20 mouse cellular contexts compared by ENCODE assay signal in genomic region chr3:137975856-137976423, GRCm38 (mm10). TPM values are rescaled to one million over a fixed set of nuclear protein-coding genes. Genes with fewer than 3 reads are reported as not detected.
DNase-seq lines count a peak whose midpoint lies in the region; ATAC-seq lines count a peak whose summit lies in the region.
"Had no signal": no experiment of that assay in that cellular context is flagged by ENCODE, and none has a peak within 500 bp of the region (broad histone marks: within the 10 kb centered on the region; RNA-seq: fewer than 3 reads in every experiment).

No protein-coding gene starts in this region.

- peaks cover 20% of the 10 kb centered on the region for H3K36me3 ChIP-seq in liver, embryonic 13.5 days
- H3K36me3 ChIP-seq in liver, embryonic 11.5 days (ENCODE audit: control insufficient read depth, insufficient read depth, low read length), result no peaks in the 10 kb centered on the region; the same call in 1 of the 2 replicates
- no peaks in the 10 kb centered on the region for H3K36me3 ChIP-seq in neural tube, embryonic 14.5 days (ENCODE audit: control insufficient read depth, insufficient read depth, low read length)
- H3K36me3 ChIP-seq in neural tube, embryonic 15.5 days, result no peaks in the 10 kb centered on the region
- H3K36me3 ChIP-seq: limb, embryonic 10.5 days; midbrain, embryonic 12.5 days had no signal

- no peak overlapping the region for H3K4me3 ChIP-seq in liver, embryonic 13.5 days (replicated peaks)
- no peak overlapping the region for H3K4me3 ChIP-seq in liver, embryonic 11.5 days (ENCODE audit: low read depth, low read length)
- no peak overlapping the region for H3K4me3 ChIP-seq in neural tube, embryonic 14.5 days (ENCODE audit: low read depth, low read length)
- no peak overlapping the region for H3K4me3 ChIP-seq in neural tube, embryonic 15.5 days (replicated peaks)
- H3K4me3 ChIP-seq: erythroblast, embryonic 14.5 days; forebrain, embryonic 13.5 days; limb, embryonic 10.5 days; midbrain, embryonic 12.5 days; myocyte had no signal

- 66% methylated on average over 17 of the region's 17 CpGs for WGBS in liver, embryonic 13.5 days (ENCODE audit: insufficient replicate concordance)
- WGBS in liver, embryonic 11.5 days, result 80% methylated on average over 17 of the region's 17 CpGs
- 86% methylated on average over 17 of the region's 17 CpGs for WGBS in neural tube, embryonic 14.5 days
- 84% methylated on average over 17 of the region's 17 CpGs for WGBS in neural tube, embryonic 15.5 days

- DNase-seq in liver, embryonic 13.5 days, result no peak
- no peak for DNase-seq in liver, embryonic 11.5 days (ENCODE audit: low spot score)
- peak; percentile 70 for DNase-seq in R1 (ENCODE audit: low read depth, low spot score)
- DNase-seq in gastrocnemius, postnatal 4 days (ENCODE audit: low spot score in 2 of 2), result no peak
- DNase-seq in left cerebral cortex, postnatal 14 days (ENCODE audit: low spot score in 2 of 2), result no peak
- DNase-seq: adrenal gland, adult 2 months; cerebellum, adult 8-10 months; gastrocnemius, postnatal 10 days; kidney, adult 8-10 months; kidney, postnatal 14 days; lung, adult 2 months; right cerebral cortex, adult 18-20 months had no signal

- H3K9me3 ChIP-seq in liver, embryonic 13.5 days (replicated peaks), result no peaks in the 10 kb centered on the region
- H3K9me3 ChIP-seq in liver, embryonic 11.5 days (ENCODE audit: control insufficient read depth, low read length), result no peaks in the 10 kb centered on the region
- H3K9me3 ChIP-seq in neural tube, embryonic 14.5 days (ENCODE audit: control insufficient read depth, low read length), result no peaks in the 10 kb centered on the region
- no peaks in the 10 kb centered on the region for H3K9me3 ChIP-seq in neural tube, embryonic 15.5 days (replicated peaks)
- H3K9me3 ChIP-seq: forebrain, embryonic 13.5 days; limb, embryonic 10.5 days; midbrain, embryonic 12.5 days had no signal

- intact Hi-C loops in left cerebral cortex, postnatal 14 days (cut with DNase I), result no loop called here

- H3K4me2 ChIP-seq in liver, embryonic 13.5 days, result no peak overlapping the region
- H3K4me2 ChIP-seq in liver, embryonic 11.5 days, result no peak overlapping the region
- no peak overlapping the region for H3K4me2 ChIP-seq in neural tube, embryonic 14.5 days (ENCODE audit: low read depth, low read length)
- no peak overlapping the region for H3K4me2 ChIP-seq in neural tube, embryonic 15.5 days
- H3K4me2 ChIP-seq: forebrain, embryonic 13.5 days; midbrain, embryonic 12.5 days had no signal

- peaks cover 90% of the 10 kb centered on the region for H3K4me1 ChIP-seq in liver, embryonic 13.5 days (replicated peaks)
- peaks cover 71% of the 10 kb centered on the region for H3K4me1 ChIP-seq in liver, embryonic 11.5 days (replicated peaks; ENCODE audit: control insufficient read depth, insufficient read depth, low read length)
- H3K4me1 ChIP-seq in neural tube, embryonic 14.5 days (ENCODE audit: control insufficient read depth, insufficient read depth, low read length), result peaks cover 10% of the 10 kb centered on the region
- H3K4me1 ChIP-seq in neural tube, embryonic 15.5 days, result peaks cover 16% of the 10 kb centered on the region

- H3K9ac ChIP-seq in liver, embryonic 13.5 days, result no peak overlapping the region
- no peak overlapping the region for H3K9ac ChIP-seq in liver, embryonic 11.5 days (ENCODE audit: low read depth, low read length)
- H3K9ac ChIP-seq in neural tube, embryonic 14.5 days (replicated peaks; ENCODE audit: low read depth, low read length), result no peak overlapping the region
- H3K9ac ChIP-seq in neural tube, embryonic 15.5 days (replicated peaks), result no peak overlapping the region
- H3K9ac ChIP-seq: forebrain, embryonic 13.5 days; midbrain, embryonic 12.5 days had no signal

- H3K27me3 ChIP-seq in liver, embryonic 13.5 days, result no peaks in the 10 kb centered on the region
- H3K27me3 ChIP-seq in liver, embryonic 11.5 days (replicated peaks; ENCODE audit: control insufficient read depth, insufficient read depth, low read length), result no peaks in the 10 kb centered on the region
- no peaks in the 10 kb centered on the region for H3K27me3 ChIP-seq in neural tube, embryonic 14.5 days (ENCODE audit: control insufficient read depth, insufficient read depth, low read length)
- no peaks in the 10 kb centered on the region for H3K27me3 ChIP-seq in neural tube, embryonic 15.5 days (replicated peaks)
- H3K27me3 ChIP-seq: forebrain, embryonic 13.5 days had no signal

- peak overlapping the region; percentile 47 for H3K27ac ChIP-seq in liver, embryonic 13.5 days
- H3K27ac ChIP-seq in liver, embryonic 11.5 days (ENCODE audit: low read depth, low read length), result no peak overlapping the region
- H3K27ac ChIP-seq in neural tube, embryonic 14.5 days (ENCODE audit: low read depth, low read length), result no peak overlapping the region
- H3K27ac ChIP-seq in neural tube, embryonic 15.5 days (replicated peaks), result no peak overlapping the region
- H3K27ac ChIP-seq: forebrain, embryonic 13.5 days; limb, embryonic 10.5 days had no signal

- no peak for ATAC-seq in liver, embryonic 13.5 days (ENCODE audit: low read depth)
- no peak for ATAC-seq in liver, embryonic 11.5 days (replicated peaks; ENCODE audit: low FRiP score)
- peak; percentile 7; the same call in 1 of the 2 replicates for ATAC-seq in neural tube, embryonic 14.5 days (ENCODE audit: low read depth)
- no peak for ATAC-seq in neural tube, embryonic 15.5 days (ENCODE audit: low FRiP score)
- ATAC-seq in megakaryocyte-erythroid progenitor cell, adult 5-6 weeks (replicated peaks; ENCODE audit: low FRiP score, low TSS enrichment, poor library complexity, severe bottlenecking), result peak; percentile 32
- ATAC-seq: forebrain, embryonic 13.5 days had no signal

RNA-seq across cellular contexts. Expression of gene Dapp1, which starts 5.4 kb away (rescaled TPM):
- polyA plus RNA-seq in liver, embryonic 13.5 days (2015; fragmentation: Nextera tagmentation; extraction: Ambion mirVana), result 14.0 and 20.3 TPM in 2 replicates
- polyA plus RNA-seq in liver, embryonic 11.5 days (2014; fragmentation: Nextera tagmentation; extraction: Ambion mirVana), result 35.5 and 36.2 TPM in 2 replicates
- polyA plus RNA-seq in neural tube, embryonic 14.5 days (2014; fragmentation: Nextera tagmentation; extraction: Ambion mirVana), result 1.6 and 2.0 TPM in 2 replicates
- 1.5 and 7.7 TPM in 2 replicates for polyA plus RNA-seq in neural tube, embryonic 15.5 days (2015; fragmentation: Nextera tagmentation; extraction: Ambion mirVana)
- total RNA-seq in megakaryocyte-erythroid progenitor cell, adult 5-6 weeks (2014; fragmentation: Nextera tagmentation), result 82.8 and 108 TPM in 2 replicates
- total RNA-seq in megakaryocyte-erythroid progenitor cell, adult 5-6 weeks (2017), result 110 and 171 TPM in 2 replicates
- 1 to 10 TPM; 2.6 to 3.4 TPM for total RNA-seq in gastrocnemius, postnatal 4 days (2021)
- 1 to 10 TPM; 2.9 to 3.0 TPM for total RNA-seq in left cerebral cortex, postnatal 14 days (2021)

RNA-seq across cellular contexts. Expression of gene Lamtor3, which starts 57.6 kb away (rescaled TPM):
- 65.6 and 78.3 TPM in 2 replicates for polyA plus RNA-seq in liver, embryonic 13.5 days (2015; fragmentation: Nextera tagmentation; extraction: Ambion mirVana)
- 100 and 105 TPM in 2 replicates for polyA plus RNA-seq in liver, embryonic 11.5 days (2014; fragmentation: Nextera tagmentation; extraction: Ambion mirVana)
- polyA plus RNA-seq in neural tube, embryonic 14.5 days (2014; fragmentation: Nextera tagmentation; extraction: Ambion mirVana), result 123 and 132 TPM in 2 replicates
- polyA plus RNA-seq in neural tube, embryonic 15.5 days (2015; fragmentation: Nextera tagmentation; extraction: Ambion mirVana), result 128 and 132 TPM in 2 replicates
- 65.7 and 77.2 TPM in 2 replicates for total RNA-seq in megakaryocyte-erythroid progenitor cell, adult 5-6 weeks (2014; fragmentation: Nextera tagmentation)
- 81.7 and 82.1 TPM in 2 replicates for total RNA-seq in megakaryocyte-erythroid progenitor cell, adult 5-6 weeks (2017)
- total RNA-seq in gastrocnemius, postnatal 4 days (2021), result 10 to 100 TPM; 55.8 to 59.8 TPM
- 10 to 100 TPM; 67.3 to 79.5 TPM for total RNA-seq in left cerebral cortex, postnatal 14 days (2021)

Comparison
In these comparisons a context has a peak if more than half of its experiments do, and no peak if none do; other contexts are left out.
1. ATAC-seq: peak in neural tube, embryonic 14.5 days (single experiment) and megakaryocyte-erythroid progenitor cell, adult 5-6 weeks (single experiment); none in liver, embryonic 13.5 days (single experiment), liver, embryonic 11.5 days (single experiment) and neural tube, embryonic 15.5 days (single experiment).